Mouse (Mus musculus) left cerebral cortex, adult 6 months (tissue): ENCODE results near the gene Rpusd1. TPM values are rescaled to one million over a fixed set of nuclear protein-coding genes. Genes with fewer than 3 reads are reported as not detected.

Experiments
- long read RNA-seq, 2 experiments: library from polyadenylated mRNA; unstranded; transcript quantifications; one replicate each; pipeline ENCODE4 v2.0.0; 2019 to 2020
- polyA plus RNA-seq: library from polyadenylated mRNA; unstranded; fragments of <200 nt; fragmentation: Nextera tagmentation; gene quantifications from 2 replicates; pipeline ENCODE4 v1.2.3, GENCODE M21; 2021

Gene Rpusd1
- polyA plus RNA-seq, result 59.3 and 64.4 TPM in 2 replicates
- long read RNA-seq, experiment 1, transcript Rpusd1-202 (5 exons, 1,531 nt), result minor isoform, 57 of 231 reads
- long read RNA-seq, experiment 1, transcript Rpusd1-203 (6 exons, 1,743 nt), result minor isoform, 9 of 231 reads
- long read RNA-seq, experiment 1, transcript Rpusd1-201 (6 exons, 1,745 nt), result major isoform, 81 of 231 reads
- long read RNA-seq, experiment 1, transcript Rpusd1-204 (6 exons, 1,761 nt), result minor isoform, 37 of 231 reads
- long read RNA-seq, experiment 1, partial matches to known transcripts, result 20 of 231 reads
- long read RNA-seq, experiment 1, other reads (novel, unspliced or antisense), result 27 of 231 reads
- long read RNA-seq, experiment 2, transcript Rpusd1-201 (6 exons, 1,745 nt), result minor isoform, 15 of 71 reads
- long read RNA-seq, experiment 2, transcript Rpusd1-202 (5 exons, 1,531 nt), result major isoform, 17 of 71 reads
- long read RNA-seq, experiment 2, transcript Rpusd1-203 (6 exons, 1,743 nt), result minor isoform, 6 of 71 reads
- long read RNA-seq, experiment 2, partial matches to known transcripts, result 28 of 71 reads
- long read RNA-seq, experiment 2, other reads (novel, unspliced or antisense), result 3 of 71 reads

DNA sequence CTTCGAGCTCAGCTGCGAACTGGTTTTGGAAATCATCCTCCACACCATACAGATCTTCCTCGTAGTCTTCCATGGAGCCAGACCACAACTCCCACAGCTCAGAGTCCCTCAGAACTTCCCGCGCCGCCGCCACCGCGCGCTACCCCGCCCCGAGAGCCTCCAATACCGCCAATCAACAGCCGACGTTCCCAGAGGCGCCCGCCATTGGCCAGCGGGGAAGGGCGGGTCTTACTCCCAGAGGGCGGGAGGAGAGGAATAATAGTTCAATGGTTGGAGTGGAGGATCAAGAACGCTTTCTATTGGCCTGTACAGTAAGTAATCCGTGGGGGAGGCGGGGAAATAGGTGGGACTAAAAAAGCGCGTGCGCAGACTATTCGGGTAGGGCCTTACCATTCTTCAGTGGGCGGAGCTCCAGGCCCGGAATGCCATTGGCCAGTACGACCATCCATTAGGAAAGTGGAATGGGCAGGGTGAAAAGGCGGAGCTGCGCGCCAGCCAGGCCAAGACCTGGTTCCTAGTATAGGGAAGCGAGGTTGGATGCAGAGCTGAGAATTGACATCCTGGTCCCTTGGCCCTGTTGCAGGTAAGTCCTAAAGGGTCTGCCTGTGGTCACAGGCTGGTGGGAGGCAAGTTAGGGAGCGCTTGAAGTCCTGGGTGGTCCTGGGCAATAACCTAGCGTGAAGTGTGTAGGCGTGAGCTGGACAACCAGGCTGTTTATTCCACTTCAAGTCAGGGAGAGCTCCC lies at the start of gene Rpusd1, which contains the start of gene Chtf18:
Gene Rpusd1 (plus strand): TSS at position 406 of the 744 bp plus-strand sequence.
Gene Chtf18 (minus strand): TSS at position 155 of the 744 bp plus-strand sequence.

DNA sequence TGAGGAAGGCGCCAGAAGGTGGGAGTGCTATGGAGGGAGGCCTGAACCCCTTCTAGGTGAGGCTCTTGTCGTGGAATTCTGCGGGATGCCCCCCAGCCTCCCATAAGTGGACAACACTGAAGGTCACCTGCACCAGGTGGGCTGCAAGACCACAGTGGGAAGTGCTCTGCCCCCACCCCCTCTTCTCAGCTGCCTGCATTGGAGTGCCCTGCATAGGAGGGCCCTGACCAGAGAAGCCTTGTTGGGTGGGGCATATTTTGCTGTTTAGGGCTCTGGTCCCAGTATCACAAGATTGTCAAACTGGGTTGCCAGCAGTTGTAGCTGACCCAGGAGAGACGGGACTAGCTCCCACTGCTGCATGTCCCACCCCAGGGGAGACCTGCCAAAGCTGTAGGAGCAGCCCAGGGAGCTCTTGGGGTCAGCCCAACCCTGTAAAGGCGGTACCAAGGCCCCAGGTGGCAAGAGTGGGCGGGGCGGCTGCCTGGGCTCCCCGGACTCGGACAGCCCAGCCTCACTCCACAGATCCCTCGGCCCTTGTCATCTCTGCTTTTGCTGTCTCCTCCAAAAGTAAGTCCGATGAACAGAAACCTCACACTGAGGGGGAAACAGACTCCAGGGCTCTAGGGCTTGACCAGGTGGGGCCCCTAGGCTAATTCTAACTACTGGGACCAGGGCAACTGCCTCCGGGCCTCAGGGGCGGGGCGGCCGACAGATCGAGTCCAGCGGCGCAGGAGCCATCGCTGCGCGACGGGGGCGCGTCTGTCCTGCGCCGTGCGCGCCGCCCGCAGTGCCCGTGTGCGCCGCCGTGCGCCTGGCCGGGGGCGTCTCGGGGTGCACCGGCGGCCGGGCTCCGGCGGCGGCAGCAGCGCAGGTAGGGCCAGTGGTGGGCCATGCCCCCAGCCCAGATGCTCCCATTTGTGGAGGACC lies 10.5 kb upstream of the Rpusd1 start, which contains the start of gene Gng13:
Gene Gng13 (plus strand): TSS at position 461 of the 927 bp plus-strand sequence.

DNA sequence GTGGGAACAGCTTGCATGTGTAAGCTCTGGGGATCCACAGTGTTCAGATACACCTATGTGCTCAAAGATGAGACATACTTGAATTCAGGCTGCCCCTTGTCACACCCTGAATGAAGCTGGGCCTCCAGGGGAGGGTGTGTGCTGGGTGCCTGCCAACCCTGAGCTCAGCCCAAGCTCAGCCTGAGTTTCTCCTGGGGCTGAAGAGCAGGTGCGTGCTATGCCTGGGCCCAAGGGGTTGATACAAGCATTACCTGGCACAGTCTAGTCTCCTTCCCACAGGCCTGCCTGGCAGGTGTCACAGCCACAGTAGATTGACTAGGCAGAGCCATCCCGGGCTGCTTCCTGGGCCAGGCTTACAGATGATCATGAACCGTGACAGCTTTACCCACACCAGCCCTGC lies 8.3 kb downstream of the Rpusd1 start, which contains the start of gene Mslnl:
Gene Mslnl (plus strand): TSS at position 298 of the 400 bp plus-strand sequence.

DNA sequence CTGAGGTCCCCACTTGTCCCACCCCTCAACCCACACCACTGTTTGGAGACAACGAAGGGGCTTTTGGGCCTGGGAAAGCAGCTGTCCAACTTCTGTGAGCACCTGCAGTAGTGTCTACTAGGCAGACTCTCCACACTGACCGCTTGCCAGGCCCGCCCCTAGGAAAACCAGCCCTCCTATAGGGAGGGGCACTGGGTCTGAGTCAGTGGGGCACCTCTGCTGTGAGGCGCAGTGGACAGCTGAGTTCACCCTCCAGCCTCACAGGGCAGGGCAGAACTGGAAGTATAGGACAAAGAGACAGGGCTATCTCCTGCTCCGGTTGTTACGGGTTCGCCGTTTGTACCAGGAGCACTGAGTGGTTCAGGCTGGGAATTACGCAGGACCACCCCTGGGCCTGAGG lies 26.8 kb downstream of the Rpusd1 start, which contains the start of gene Msln:
Gene Msln (minus strand): TSS at position 138 of the 400 bp plus-strand sequence.

DNA sequence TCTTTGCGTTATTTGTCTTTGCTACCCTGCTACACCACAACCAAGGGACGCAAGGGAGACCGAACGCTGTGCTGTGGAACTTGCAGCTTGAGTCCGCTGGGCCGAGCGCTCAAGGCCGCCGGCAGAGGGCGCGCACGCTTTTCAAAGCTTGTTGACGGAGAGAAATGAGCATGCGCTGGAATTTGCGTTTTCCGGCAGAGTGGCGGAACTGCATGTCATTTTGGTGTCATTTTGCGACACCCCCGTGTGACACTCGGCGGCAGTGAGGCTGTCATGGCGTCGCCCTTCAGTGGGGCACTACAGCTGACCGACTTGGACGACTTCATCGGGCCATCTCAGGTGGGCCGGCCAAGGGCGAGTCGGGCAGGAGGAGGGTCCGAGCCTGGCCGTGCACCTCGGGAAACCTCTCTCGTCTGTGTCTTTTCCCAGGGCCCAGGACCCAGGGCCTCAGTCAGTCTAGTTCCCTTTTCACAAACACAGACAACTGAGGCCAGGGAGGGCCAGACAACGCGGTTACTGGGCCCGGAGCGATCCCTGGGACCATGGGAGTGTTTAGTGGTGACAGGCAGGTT lies 46.2 kb downstream of the Rpusd1 start, which contains the start of gene Narfl:
Gene Narfl (plus strand): TSS at position 228 of the 572 bp plus-strand sequence.

Other genes with a start within 250 kb of the Rpusd1 start
- gene Sstr5, start 230.4 kb upstream of the Rpusd1 start, polyA plus RNA-seq, result 0.23 and 0.34 TPM in 2 replicates
- gene Sox8, start 157.0 kb upstream of the Rpusd1 start, polyA plus RNA-seq, result 40.9 and 69.8 TPM in 2 replicates
- 27.9 and 28.9 TPM in 2 replicates for gene Lmf1, start 148.6 kb upstream of the Rpusd1 start, polyA plus RNA-seq
- gene Gng13, start 10.5 kb upstream of the Rpusd1 start, polyA plus RNA-seq, result 835 and 992 TPM in 2 replicates
- 0.97 and 1.5 TPM in 2 replicates for gene Chtf18, start 251 bp upstream of the Rpusd1 start, polyA plus RNA-seq
- gene Mslnl, start 8.4 kb downstream of the Rpusd1 start, polyA plus RNA-seq, result 0.20 and 0.21 TPM in 2 replicates
- 0.72 and 1.0 TPM in 2 replicates for gene Msln, start 26.7 kb downstream of the Rpusd1 start, polyA plus RNA-seq
- gene Narfl, start 46.1 kb downstream of the Rpusd1 start, polyA plus RNA-seq, result 27.4 and 37.4 TPM in 2 replicates
- 114 and 123 TPM in 2 replicates for gene Haghl, start 58.0 kb downstream of the Rpusd1 start, polyA plus RNA-seq
- gene Ccdc78, start 58.9 kb downstream of the Rpusd1 start, polyA plus RNA-seq, result 0.31 and 0.39 TPM in 2 replicates
- gene Fam173a, start 65.2 kb downstream of the Rpusd1 start, polyA plus RNA-seq, result 147 and 187 TPM in 2 replicates
- gene AC134908.4, start 68.0 kb downstream of the Rpusd1 start, polyA plus RNA-seq, result 4.0 and 5.4 TPM in 2 replicates
- 11.7 and 12.8 TPM in 2 replicates for gene Metrn, start 69.5 kb downstream of the Rpusd1 start, polyA plus RNA-seq
- 213 and 331 TPM in 2 replicates for gene Fbxl16, start 81.4 kb downstream of the Rpusd1 start, polyA plus RNA-seq
- gene Wdr24, start 96.0 kb downstream of the Rpusd1 start, polyA plus RNA-seq, result 12.1 and 16.0 TPM in 2 replicates
- gene Jmjd8, start 101.2 kb downstream of the Rpusd1 start, polyA plus RNA-seq, result 31.5 and 33.5 TPM in 2 replicates
- gene Stub1, start 105.7 kb downstream of the Rpusd1 start, polyA plus RNA-seq, result 348 and 416 TPM in 2 replicates
- gene Rhbdl1, start 109.6 kb downstream of the Rpusd1 start, polyA plus RNA-seq, result 10.7 and 55.8 TPM in 2 replicates
- gene Gm20683, start 114.1 kb downstream of the Rpusd1 start, polyA plus RNA-seq, result 1.4 and 5.1 TPM in 2 replicates
- gene Rhot2, start 117.2 kb downstream of the Rpusd1 start, polyA plus RNA-seq, result 7.3 and 8.2 TPM in 2 replicates
- gene Wdr90, start 133.8 kb downstream of the Rpusd1 start, polyA plus RNA-seq, result 1.5 and 2.0 TPM in 2 replicates
- 35.6 and 38.4 TPM in 2 replicates for gene Mcrip2, start 141.1 kb downstream of the Rpusd1 start, polyA plus RNA-seq
- 65.7 and 79.7 TPM in 2 replicates for gene Mettl26, start 147.4 kb downstream of the Rpusd1 start, polyA plus RNA-seq
- 0.06 and 0.07 TPM in 2 replicates for gene Wfikkn1, start 153.2 kb downstream of the Rpusd1 start, polyA plus RNA-seq
- 8.7 and 18.7 TPM in 2 replicates for gene Rab40c, start 192.1 kb downstream of the Rpusd1 start, polyA plus RNA-seq
- 94.5 and 96.0 TPM in 2 replicates for gene Pigq, start 217.3 kb downstream of the Rpusd1 start, polyA plus RNA-seq
- gene Nhlrc4, start 217.3 kb downstream of the Rpusd1 start, polyA plus RNA-seq, result 0.26 and 0.48 TPM in 2 replicates
- 0.49 and 0.78 TPM in 2 replicates for gene A930017K11Rik, start 224.9 kb downstream of the Rpusd1 start, polyA plus RNA-seq